Mouse (Mus musculus) embryonic fibroblast, embryonic 13.5 days (primary cell): Measurements from ENCODE around the gene Cphx1.
"Not testable (repeated sequence)": the region's sequence is repeated elsewhere in the genome, so short reads cannot be mapped to it uniquely, and the experiment has no call there.

Experiments
- CTCF ChIP-seq: IDR thresholded peaks from 2 replicates; pipeline ENCODE4 v1.5.1; 2011; ENCODE audit warnings: mild to moderate bottlenecking, control low read depth, low read length, moderate library complexity, borderline replicate concordance; ENCODE audit not compliant: insufficient read depth
- POLR2A ChIP-seq: IDR thresholded peaks from 2 replicates; pipeline ENCODE4 v1.6.1; 2011; ENCODE audit warnings: low read depth, mild to moderate bottlenecking, control low read depth, low read length, moderate library complexity

- not testable (repeated sequence) for TF ChIP-seq CTCF, POLR2A
Observed at GRCm38 (mm10) chr14:25978371-25979241, 40.5 kb downstream of the Cphx1 start, which contains the start of gene Duxbl1.
